Mouse (Mus musculus): ENCODE data around the gene Maml2. TPM values are rescaled to one million over a fixed set of nuclear protein-coding genes. Genes with fewer than 3 reads are reported as not detected.

The Maml2 gene
- polyA plus RNA-seq, 1 experiment from 2014 or later = 9.9 TPM

- Histone ChIP-seq H3K4me2 (ENCODE audit: low read length) (no peak overlapping the region), H3K9me3 (replicated peaks; ENCODE audit: control insufficient read depth, low read length, poor library complexity, severe bottlenecking) (no peaks in the 10 kb centered on the region), H3K4me1 (ENCODE audit: control insufficient read depth, insufficient read depth, low read length) (no peaks in the 10 kb centered on the region), H3K27ac (ENCODE audit: low read length) (no peak overlapping the region), H3K9ac (ENCODE audit: low read depth, low read length) (no peak overlapping the region), H3K27me3 (ENCODE audit: control insufficient read depth, insufficient read depth, low read depth, low read length) (no peaks in the 10 kb centered on the region), H3K36me3 (ENCODE audit: control insufficient read depth, insufficient read depth, low read length) (no peaks in the 10 kb centered on the region), H3K4me3 (ENCODE audit: low read depth, low read length) (no peak overlapping the region)
- ATAC-seq = no peak
These were observed 133.0 kb downstream of the Maml2 start for GRCm38 (mm10) chr9:13430744-13431143.

- H3K4me3 ChIP-seq (ENCODE audit: low read depth, low read length) = no peak overlapping the region
- 83% methylated on average over 3 of the region's 3 CpGs for WGBS
- H3K36me3 ChIP-seq (ENCODE audit: control insufficient read depth, insufficient read depth, low read length) = no peaks in the 10 kb centered on the region
- no peak overlapping the region for H3K4me2 ChIP-seq (ENCODE audit: low read length)
- no peak for ATAC-seq
- H3K27ac ChIP-seq (ENCODE audit: low read length) = no peak overlapping the region
- no peaks in the 10 kb centered on the region for H3K9me3 ChIP-seq (replicated peaks; ENCODE audit: control insufficient read depth, low read length, poor library complexity, severe bottlenecking)
- H3K4me1 ChIP-seq (ENCODE audit: control insufficient read depth, insufficient read depth, low read length) = no peaks in the 10 kb centered on the region
- H3K9ac ChIP-seq (ENCODE audit: low read depth, low read length) = no peak overlapping the region
- H3K27me3 ChIP-seq (ENCODE audit: control insufficient read depth, insufficient read depth, low read depth, low read length) = no peaks in the 10 kb centered on the region
These were observed 133.9 kb downstream of the Maml2 start for GRCm38 (mm10) chr9:13431646-13432045.

GRCm38 (mm10) chr9:13433501-13434090 is 135.8 kb downstream of the Maml2 start:
- Histone ChIP-seq H3K9ac (ENCODE audit: low read depth, low read length) (no peak overlapping the region), H3K4me3 (ENCODE audit: low read depth, low read length) (no peak overlapping the region), H3K27ac (ENCODE audit: low read length) (no peak overlapping the region), H3K9me3 (replicated peaks; ENCODE audit: control insufficient read depth, low read length, poor library complexity, severe bottlenecking) (peaks cover 3% of the 10 kb centered on the region; the same call in 1 of the 2 replicates), H3K27me3 (ENCODE audit: control insufficient read depth, insufficient read depth, low read depth, low read length) (no peaks in the 10 kb centered on the region), H3K4me1 (ENCODE audit: control insufficient read depth, insufficient read depth, low read length) (no peaks in the 10 kb centered on the region), H3K4me2 (ENCODE audit: low read length) (no peak overlapping the region), H3K36me3 (ENCODE audit: control insufficient read depth, insufficient read depth, low read length) (no peaks in the 10 kb centered on the region)
- no peak for ATAC-seq
- 81% methylated on average over 6 of the region's 6 CpGs for WGBS

- 53% methylated on average over 6 of the region's 6 CpGs for WGBS
- no peak for ATAC-seq
- Histone ChIP-seq H3K27ac (ENCODE audit: low read length) (no peak overlapping the region), H3K9me3 (replicated peaks; ENCODE audit: control insufficient read depth, low read length, poor library complexity, severe bottlenecking) (peaks cover 3% of the 10 kb centered on the region; the same call in 1 of the 2 replicates), H3K9ac (ENCODE audit: low read depth, low read length) (no peak overlapping the region), H3K4me2 (ENCODE audit: low read length) (no peak overlapping the region), H3K4me3 (ENCODE audit: low read depth, low read length) (no peak overlapping the region), H3K36me3 (ENCODE audit: control insufficient read depth, insufficient read depth, low read length) (no peaks in the 10 kb centered on the region), H3K4me1 (ENCODE audit: control insufficient read depth, insufficient read depth, low read length) (no peaks in the 10 kb centered on the region), H3K27me3 (ENCODE audit: control insufficient read depth, insufficient read depth, low read depth, low read length) (no peaks in the 10 kb centered on the region)
These were observed 143.2 kb downstream of the Maml2 start for GRCm38 (mm10) chr9:13440911-13441310.

- peaks cover 3% of the 10 kb centered on the region; the same call in 1 of the 2 replicates for H3K9me3 ChIP-seq (replicated peaks; ENCODE audit: control insufficient read depth, low read length, poor library complexity, severe bottlenecking)
- no peak for ATAC-seq
- H3K4me1 ChIP-seq (ENCODE audit: control insufficient read depth, insufficient read depth, low read length) = no peaks in the 10 kb centered on the region
- WGBS = 85% methylated on average over 13 of the region's 13 CpGs
- no peaks in the 10 kb centered on the region for H3K27me3 ChIP-seq (ENCODE audit: control insufficient read depth, insufficient read depth, low read depth, low read length)
- H3K9ac ChIP-seq (ENCODE audit: low read depth, low read length) = no peak overlapping the region
- no peaks in the 10 kb centered on the region for H3K36me3 ChIP-seq (ENCODE audit: control insufficient read depth, insufficient read depth, low read length)
- no peak overlapping the region for H3K4me3 ChIP-seq (ENCODE audit: low read depth, low read length)
- H3K4me2 ChIP-seq (ENCODE audit: low read length) = no peak overlapping the region
- H3K27ac ChIP-seq (ENCODE audit: low read length) = no peak overlapping the region
These were observed 144.4 kb downstream of the Maml2 start for GRCm38 (mm10) chr9:13442012-13442735.

GRCm38 (mm10) chr9:13443484-13444211 is 145.9 kb downstream of the Maml2 start:
- no peaks in the 10 kb centered on the region for H3K9me3 ChIP-seq (replicated peaks; ENCODE audit: control insufficient read depth, low read length, poor library complexity, severe bottlenecking)
- no peak for ATAC-seq
- no peak overlapping the region for H3K4me3 ChIP-seq (ENCODE audit: low read depth, low read length)
- no peaks in the 10 kb centered on the region for H3K4me1 ChIP-seq (ENCODE audit: control insufficient read depth, insufficient read depth, low read length)
- no peak overlapping the region for H3K27ac ChIP-seq (ENCODE audit: low read length)
- 62% methylated on average over 1 of the region's 1 CpGs for WGBS
- no peaks in the 10 kb centered on the region for H3K27me3 ChIP-seq (ENCODE audit: control insufficient read depth, insufficient read depth, low read depth, low read length)
- H3K9ac ChIP-seq (ENCODE audit: low read depth, low read length) = no peak overlapping the region
- no peak overlapping the region for H3K4me2 ChIP-seq (ENCODE audit: low read length)
- H3K36me3 ChIP-seq (ENCODE audit: control insufficient read depth, insufficient read depth, low read length) = no peaks in the 10 kb centered on the region

DNA sequence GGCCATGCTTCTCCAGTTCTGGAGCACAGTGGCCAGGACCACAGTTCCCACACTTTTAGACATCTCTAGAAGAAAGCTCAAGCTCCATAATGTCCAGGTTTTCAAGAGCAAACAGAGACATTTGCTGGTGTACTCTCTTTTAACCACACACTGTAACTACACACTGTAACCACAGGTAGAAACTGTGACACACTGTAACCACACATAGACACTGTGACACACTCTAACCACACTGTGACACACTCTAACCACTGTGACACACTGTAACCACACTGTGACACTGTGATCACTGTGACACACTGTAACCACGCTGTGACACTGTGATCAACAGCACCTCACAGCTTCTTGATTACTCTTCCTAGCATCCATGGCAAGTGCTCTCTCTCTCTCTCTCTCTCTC is 148.5 kb downstream of the Maml2 start:
- H3K9ac ChIP-seq (ENCODE audit: low read depth, low read length) = no peak overlapping the region
- no peak for ATAC-seq
- no peak overlapping the region for H3K4me3 ChIP-seq (ENCODE audit: low read depth, low read length)
- no peaks in the 10 kb centered on the region for H3K9me3 ChIP-seq (replicated peaks; ENCODE audit: control insufficient read depth, low read length, poor library complexity, severe bottlenecking)
- no peak overlapping the region for H3K27ac ChIP-seq (ENCODE audit: low read length)
- H3K4me2 ChIP-seq (ENCODE audit: low read length) = no peak overlapping the region
- H3K27me3 ChIP-seq (ENCODE audit: control insufficient read depth, insufficient read depth, low read depth, low read length) = no peaks in the 10 kb centered on the region
- no peaks in the 10 kb centered on the region for H3K4me1 ChIP-seq (ENCODE audit: control insufficient read depth, insufficient read depth, low read length)
- no peaks in the 10 kb centered on the region for H3K36me3 ChIP-seq (ENCODE audit: control insufficient read depth, insufficient read depth, low read length)
- WGBS = 89% methylated on average over 1 of the region's 1 CpGs

GRCm38 (mm10) chr9:13446703-13447285 is 149.0 kb downstream of the Maml2 start, which contains the start of gene Gm17571:
Gene Gm17571, minus strand, starts transcription at chr9:13446753.
- H3K9me3 ChIP-seq (replicated peaks; ENCODE audit: control insufficient read depth, low read length, poor library complexity, severe bottlenecking) = no peaks in the 10 kb centered on the region
- no peaks in the 10 kb centered on the region for H3K36me3 ChIP-seq (ENCODE audit: control insufficient read depth, insufficient read depth, low read length)
- 86% methylated on average over 4 of the region's 4 CpGs for WGBS
- H3K9ac ChIP-seq (ENCODE audit: low read depth, low read length) = no peak within 1 kb of the TSS
- no peak within 1 kb of the TSS for H3K4me3 ChIP-seq (ENCODE audit: low read depth, low read length)
- no peak within 1 kb of the TSS for H3K27ac ChIP-seq (ENCODE audit: low read length)
- no peaks in the 10 kb centered on the region for H3K27me3 ChIP-seq (ENCODE audit: control insufficient read depth, insufficient read depth, low read depth, low read length)
- H3K4me1 ChIP-seq (ENCODE audit: control insufficient read depth, insufficient read depth, low read length) = 0 out of 2 replicates have a peak, but pooled peaks cover 2% of the 10 kb centered on the region
- no peak for ATAC-seq
- H3K4me2 ChIP-seq (ENCODE audit: low read length) = no peak within 1 kb of the TSS

Measured in midbrain, embryonic 16.5 days (tissue).